Mouse (Mus musculus): ENCODE measurements around the gene Cntf. TPM values are rescaled to one million over a fixed set of nuclear protein-coding genes. Genes with fewer than 3 reads are reported as not detected.
"Not testable (repeated sequence)": the region's sequence is repeated elsewhere in the genome, so short reads cannot be mapped to it uniquely, and the experiment has no call there.

Cntf gene
- total RNA-seq, 2 experiments from 2014 or later = 2.0 to 2.4 TPM

- intact Hi-C loops (cut with DNase I) = no loop called here
- DNase-seq (ENCODE audit: low spot score) = no peak
Observed at GRCm38 (mm10) chr19:12786803-12787395, 21.5 kb upstream of the Cntf start.

DNA sequence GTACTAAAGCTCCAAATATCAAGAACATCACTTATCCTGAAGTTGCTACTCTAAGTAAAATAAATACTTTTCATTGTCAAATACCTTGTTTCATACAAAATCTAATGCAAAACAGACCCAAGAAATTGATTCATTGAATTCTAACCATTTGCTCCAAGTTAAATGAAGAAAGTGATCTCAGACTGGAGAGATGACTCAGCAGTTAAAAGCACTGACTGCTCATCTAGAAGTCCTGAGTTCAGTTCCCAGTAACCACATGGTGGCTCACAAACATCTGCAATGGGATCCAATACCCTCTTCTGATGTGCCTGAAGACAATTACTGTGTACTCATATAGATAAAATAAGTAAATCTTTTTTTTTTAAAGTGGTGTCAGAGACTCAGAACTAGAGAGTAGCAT lies 15.0 kb upstream of the Cntf start:
- no peak for DNase-seq (ENCODE audit: low spot score)

GRCm38 (mm10) chr19:12770888-12771287 lies 5.5 kb upstream of the Cntf start:
- DNase-seq (ENCODE audit: low spot score) = no peak
- intact Hi-C loops (cut with DNase I) = no loop called here

More for the DNA sequence above, 15.0 kb upstream of the Cntf start:
- intact Hi-C loops (cut with DNase I) = no loop called here

- intact Hi-C loops (cut with DNase I) = loop anchor here (2.0 kb wide), 1 partner anchor 58 kb away; no protein-coding TSS in a partner anchor
- DNase-seq (ENCODE audit: low spot score) = no peak
Observed at GRCm38 (mm10) chr19:12762212-12763130, 3.0 kb downstream of the Cntf start.

- peak; percentile 7 for DNase-seq (ENCODE audit: low spot score)
- intact Hi-C loops (cut with DNase I) = no loop called here
Observed at GRCm38 (mm10) chr19:12759656-12760055, 5.8 kb downstream of the Cntf start.

- DNase-seq (ENCODE audit: low spot score) = no peak
- intact Hi-C loops (cut with DNase I) = no loop called here
Observed at GRCm38 (mm10) chr19:12758936-12759478, 6.4 kb downstream of the Cntf start.

- DNase-seq (ENCODE audit: low spot score) = no peak
- intact Hi-C loops (cut with DNase I) = no loop called here
Observed at GRCm38 (mm10) chr19:12756286-12756685, 9.1 kb downstream of the Cntf start.

- intact Hi-C loops (cut with DNase I) = no loop called here
- DNase-seq (ENCODE audit: low spot score) = no peak
Observed at GRCm38 (mm10) chr19:12731950-12732349, 33.5 kb downstream of the Cntf start.

DNA sequence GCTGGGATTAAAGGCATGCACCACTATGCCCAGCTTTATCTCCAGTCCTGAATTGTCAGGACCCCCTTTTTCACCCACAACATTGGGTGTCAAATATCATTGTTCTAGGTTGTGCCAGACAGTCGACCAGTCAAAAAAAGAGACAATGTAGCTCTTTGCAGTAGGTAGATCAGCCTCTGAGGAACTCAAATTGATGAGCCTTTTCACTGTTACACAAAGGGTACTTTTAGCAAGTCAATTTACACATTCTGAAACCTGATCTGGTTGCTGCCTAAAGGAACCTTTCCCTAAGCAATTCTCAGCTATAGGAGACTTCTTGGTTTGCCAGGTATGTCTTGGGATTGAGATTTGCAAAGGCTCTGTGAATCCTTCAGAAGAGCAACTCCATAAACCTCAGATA lies 34.4 kb downstream of the Cntf start:
- intact Hi-C loops (cut with DNase I) = no loop called here
- DNase-seq (ENCODE audit: low spot score) = no peak

- intact Hi-C loops (cut with DNase I) = no loop called here
- DNase-seq (ENCODE audit: low spot score) = no peak
Observed at GRCm38 (mm10) chr19:12725851-12726250, 39.6 kb downstream of the Cntf start.

GRCm38 (mm10) chr19:12722308-12722707 lies 43.1 kb downstream of the Cntf start:
- intact Hi-C loops (cut with DNase I) = loop anchor here (1.0 to 5.0 kb wide), 2 partner anchors 75 to 95 kb away; no protein-coding TSS in a partner anchor
- DNase-seq (ENCODE audit: low spot score) = no peak

DNA sequence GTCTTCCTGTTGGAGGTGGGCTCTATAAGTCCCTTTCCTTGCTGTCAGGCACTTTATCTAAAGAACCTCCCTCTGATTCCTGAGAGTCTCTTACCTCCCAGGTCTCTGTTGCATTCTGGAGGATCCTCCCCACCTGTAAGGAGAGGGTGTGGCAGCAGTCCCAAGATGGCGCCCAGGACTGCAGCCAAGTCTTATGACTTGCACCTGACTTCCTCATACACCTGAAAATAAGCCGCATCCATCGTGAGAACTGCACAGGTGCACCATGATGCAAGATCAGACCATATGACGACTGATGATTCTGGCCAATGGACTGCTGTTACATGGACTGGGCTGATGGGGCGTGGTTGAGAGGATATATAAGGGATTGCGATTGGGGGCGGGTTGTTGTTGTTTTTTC lies 43.8 kb downstream of the Cntf start:
- intact Hi-C loops (cut with DNase I) = loop anchor here (5.0 kb wide), 1 partner anchor 96 kb away; no protein-coding TSS in a partner anchor
- not testable (repeated sequence) for DNase-seq (ENCODE audit: low spot score)

GRCm38 (mm10) chr19:12720919-12721318 lies 44.5 kb downstream of the Cntf start:
- intact Hi-C loops (cut with DNase I) = loop anchor here (5.0 kb wide), 1 partner anchor 96 kb away; no protein-coding TSS in a partner anchor
- not testable (repeated sequence) for DNase-seq (ENCODE audit: low spot score)

GRCm38 (mm10) chr19:12720463-12720862 lies 45.0 kb downstream of the Cntf start:
- intact Hi-C loops (cut with DNase I) = loop anchor here (5.0 kb wide), 1 partner anchor 97 kb away; no protein-coding TSS in a partner anchor
- DNase-seq (ENCODE audit: low spot score) = no peak

- no peak for DNase-seq (ENCODE audit: low spot score)
- intact Hi-C loops (cut with DNase I) = no loop called here
Observed at GRCm38 (mm10) chr19:12719189-12719588, 46.2 kb downstream of the Cntf start.

Other genes starting within 250 kb of the Cntf start
- 1 to 10 TPM; 5.6 to 6.1 TPM for gene Fam111a, start 219.9 kb downstream of the Cntf start, total RNA-seq (2021)
- gene Gm4952, start 165.7 kb downstream of the Cntf start, total RNA-seq (2021) = not detected
- not detected for gene Glyat, start 132.3 kb downstream of the Cntf start, total RNA-seq (2021)
- gene Olfr1442, start 95.2 kb downstream of the Cntf start, total RNA-seq (2021) = not detected
- gene Olfr1443, start 87.5 kb downstream of the Cntf start, total RNA-seq (2021) = not detected
- gene Keg1, start 69.8 kb downstream of the Cntf start, total RNA-seq (2021) = not detected
- 10 to 100 TPM; 76.2 to 77.0 TPM for gene Zfp91, start 30.5 kb upstream of the Cntf start, total RNA-seq (2021)
- gene Lpxn, start 30.6 kb upstream of the Cntf start, total RNA-seq (2021) = 1 to 10 TPM in 1 of 2 experiments, under 1 TPM in 1; 0.88 to 1.1 TPM
- not detected for gene Gm5244, start 81.0 kb upstream of the Cntf start, total RNA-seq (2021)
- not detected for gene Olfr1444, start 91.7 kb upstream of the Cntf start, total RNA-seq (2021)
- not detected for gene Olfr1445, start 118.2 kb upstream of the Cntf start, total RNA-seq (2021)
- gene Olfr1446, start 127.9 kb upstream of the Cntf start, total RNA-seq (2021) = not detected
- gene Olfr1447, start 138.1 kb upstream of the Cntf start, total RNA-seq (2021) = not detected
- gene Olfr1448, start 158.8 kb upstream of the Cntf start, total RNA-seq (2021) = not detected
- gene Olfr1449, start 165.2 kb upstream of the Cntf start, total RNA-seq (2021) = not detected
- not detected for gene Olfr1450, start 184.6 kb upstream of the Cntf start, total RNA-seq (2021)
- not detected for gene Olfr1451, start 229.4 kb upstream of the Cntf start, total RNA-seq (2021)